Mouse (Mus musculus) embryonic facial prominence, embryonic 10.5 days (tissue): ENCODE results near the gene Jun. TPM values are rescaled to one million over a fixed set of nuclear protein-coding genes. Genes with fewer than 3 reads are reported as not detected.

ENCODE experiments used
- DNase-seq: peaks from one replicate; pipeline ENCODE4 v3.0.0-alpha.2; 2017; ENCODE audit warnings: low spot score
- H3K27ac ChIP-seq: fragments of 300-500 bp; sonication (generic); replicated peaks from 2 replicates; pipeline ENCODE4 v1.5.1; 2016; ENCODE audit warnings: mild to moderate bottlenecking
- H3K27me3 ChIP-seq: fragments of 300-500 bp; sonication (generic); replicated peaks from 2 replicates; pipeline ENCODE4 v1.6.1; 2016; ENCODE audit warnings: low read depth, mild to moderate bottlenecking; ENCODE audit not compliant: poor library complexity, severe bottlenecking
- H3K36me3 ChIP-seq: fragments of 300-500 bp; sonication (generic); replicated peaks from 2 replicates; pipeline ENCODE4 v1.6.1; 2016; ENCODE audit warnings: mild to moderate bottlenecking, moderate library complexity
- H3K4me1 ChIP-seq: fragments of 300-500 bp; sonication (generic); 2 replicates; pipeline ENCODE4 v1.6.1; 2016
- H3K4me3 ChIP-seq: fragments of 300-500 bp; sonication (generic); 2 replicates; pipeline ENCODE4 v1.5.1; 2016; ENCODE audit warnings: mild to moderate bottlenecking, moderate library complexity
- H3K9me3 ChIP-seq: fragments of 300-500 bp; sonication (generic); 2 replicates; pipeline ENCODE4 v1.6.1; 2016; ENCODE audit warnings: mild to moderate bottlenecking
- WGBS: fragments of 180-500 bp; shearing (Covaris S2); methylation state at CpG from one replicate; pipeline ENCODE4 v1.1.7; 2016; 5-methylcytosine and 5-hydroxymethylcytosine counted together
- polyA plus RNA-seq: library from polyadenylated mRNA; unstranded; fragments of >200 nt; fragmentation: Nextera tagmentation; extraction: Ambion mirVana; gene quantifications from 2 replicates; pipeline ENCODE4 v1.2.1, GENCODE M21; 2016

Jun gene
- 69.8 and 78.0 TPM in 2 replicates for polyA plus RNA-seq

GRCm38 (mm10) chr4:95052025-95052899 lies at the start of gene Jun:
TSS of gene Jun (minus strand) at chr4:95052222.
- Histone ChIP-seq H3K4me1 (peaks cover 43% of the 10 kb centered on the region), H3K27ac (peak within 1 kb of the TSS; percentile 96), H3K9me3 (no peaks in the 10 kb centered on the region), H3K4me3 (peak within 1 kb of the TSS; percentile 89), H3K27me3 (no peaks in the 10 kb centered on the region), H3K36me3 (0 out of 2 replicates have a peak, but pooled peaks cover 4% of the 10 kb centered on the region)
- under 1% methylated on average over 68 of the region's 68 CpGs for WGBS
- peak; percentile 100 for DNase-seq

- Histone ChIP-seq H3K36me3 (no peaks in the 10 kb centered on the region; the same call in 1 of the 2 replicates), H3K27me3 (no peaks in the 10 kb centered on the region), H3K9me3 (0 out of 2 replicates have a peak, but pooled peaks cover 8% of the 10 kb centered on the region), H3K4me3 (no peak overlapping the region), H3K27ac (no peak overlapping the region), H3K4me1 (peaks cover 42% of the 10 kb centered on the region)
- DNase-seq: no peak
- 94% methylated on average over 7 of the region's 7 CpGs for WGBS
These were observed 49.7 kb upstream of the Jun start for GRCm38 (mm10) chr4:95101684-95102083.

GRCm38 (mm10) chr4:95100694-95101093 lies 48.7 kb upstream of the Jun start:
- DNase-seq: no peak
- H3K27me3 ChIP-seq: no peaks in the 10 kb centered on the region
- 0 out of 2 replicates have a peak, but pooled peaks cover 8% of the 10 kb centered on the region for H3K9me3 ChIP-seq
- peaks cover 32% of the 10 kb centered on the region for H3K4me1 ChIP-seq
- no peaks in the 10 kb centered on the region; the same call in 1 of the 2 replicates for H3K36me3 ChIP-seq
- H3K4me3 ChIP-seq: no peak overlapping the region
- no peak overlapping the region for H3K27ac ChIP-seq

GRCm38 (mm10) chr4:95099373-95099772 lies 47.4 kb upstream of the Jun start:
- Histone ChIP-seq H3K4me3 (no peak overlapping the region), H3K27ac (peak overlapping the region; percentile 65), H3K36me3 (no peaks in the 10 kb centered on the region; the same call in 1 of the 2 replicates), H3K4me1 (peaks cover 31% of the 10 kb centered on the region), H3K27me3 (no peaks in the 10 kb centered on the region), H3K9me3 (0 out of 2 replicates have a peak, but pooled peaks cover 8% of the 10 kb centered on the region)
- no peak for DNase-seq
- WGBS: 65% methylated on average over 7 of the region's 7 CpGs

- Histone ChIP-seq H3K9me3 (0 out of 2 replicates have a peak, but pooled peaks cover 8% of the 10 kb centered on the region), H3K27ac (peak overlapping the region; percentile 65), H3K4me1 (peaks cover 35% of the 10 kb centered on the region), H3K36me3 (no peaks in the 10 kb centered on the region; the same call in 1 of the 2 replicates), H3K4me3 (no peak overlapping the region), H3K27me3 (no peaks in the 10 kb centered on the region)
- 62% methylated on average over 5 of the region's 5 CpGs for whole genome bisulfite sequencing
- no peak for DNase-seq
These were observed 46.7 kb upstream of the Jun start for GRCm38 (mm10) chr4:95098722-95099097.

- peak; percentile 81 for DNase-seq
These were observed 46.1 kb upstream of the Jun start for GRCm38 (mm10) chr4:95097942-95098721.

GRCm38 (mm10) chr4:95096731-95097130 lies 44.7 kb upstream of the Jun start:
- no peak overlapping the region for H3K4me3 ChIP-seq
- WGBS: 76% methylated on average over 2 of the region's 2 CpGs
- H3K9me3 ChIP-seq: 0 out of 2 replicates have a peak, but pooled peaks cover 3% of the 10 kb centered on the region
- no peaks in the 10 kb centered on the region; the same call in 1 of the 2 replicates for H3K36me3 ChIP-seq
- H3K27me3 ChIP-seq: no peaks in the 10 kb centered on the region
- peak overlapping the region; percentile 45; the same call in 1 of the 2 replicates for H3K27ac ChIP-seq
- peaks cover 40% of the 10 kb centered on the region for H3K4me1 ChIP-seq
- DNase-seq: no peak

More at GRCm38 (mm10) chr4:95097942-95098721, 46.1 kb upstream of the Jun start:
- WGBS: 36% methylated on average over 10 of the region's 10 CpGs
- Histone ChIP-seq H3K9me3 (0 out of 2 replicates have a peak, but pooled peaks cover 8% of the 10 kb centered on the region), H3K4me3 (no peak overlapping the region), H3K36me3 (no peaks in the 10 kb centered on the region; the same call in 1 of the 2 replicates), H3K4me1 (peaks cover 40% of the 10 kb centered on the region), H3K27me3 (no peaks in the 10 kb centered on the region), H3K27ac (peak overlapping the region; percentile 65)

- DNase-seq: no peak
- H3K4me1 ChIP-seq: peaks cover 40% of the 10 kb centered on the region
- 87% methylated on average over 6 of the region's 6 CpGs for WGBS
- H3K27ac ChIP-seq: 0 out of 2 replicates have a peak overlapping the region, but pooled peaks have one; percentile 45
- H3K36me3 ChIP-seq: no peaks in the 10 kb centered on the region
- H3K9me3 ChIP-seq: no peaks in the 10 kb centered on the region
- H3K4me3 ChIP-seq: no peak overlapping the region
- no peaks in the 10 kb centered on the region for H3K27me3 ChIP-seq
These were observed 43.9 kb upstream of the Jun start for GRCm38 (mm10) chr4:95095911-95096310.

- no peak overlapping the region for H3K27ac ChIP-seq
- H3K36me3 ChIP-seq: no peaks in the 10 kb centered on the region
- WGBS: 92% methylated on average over 6 of the region's 6 CpGs
- H3K4me3 ChIP-seq: no peak overlapping the region
- peaks cover 40% of the 10 kb centered on the region for H3K4me1 ChIP-seq
- H3K9me3 ChIP-seq: no peaks in the 10 kb centered on the region
- no peaks in the 10 kb centered on the region for H3K27me3 ChIP-seq
- DNase-seq: no peak
These were observed 43.3 kb upstream of the Jun start for GRCm38 (mm10) chr4:95095355-95095754.

- Histone ChIP-seq H3K4me3 (no peak overlapping the region), H3K36me3 (no peaks in the 10 kb centered on the region), H3K9me3 (no peaks in the 10 kb centered on the region), H3K27me3 (no peaks in the 10 kb centered on the region), H3K27ac (no peak overlapping the region), H3K4me1 (peaks cover 39% of the 10 kb centered on the region)
- DNase-seq: peak; percentile 8
- WGBS: 56% methylated on average over 4 of the region's 4 CpGs
These were observed 42.7 kb upstream of the Jun start for GRCm38 (mm10) chr4:95094700-95095113.

- DNase-seq: peak; percentile 9
- WGBS: 81% methylated on average over 6 of the region's 6 CpGs
- H3K4me3 ChIP-seq: no peak overlapping the region
- peaks cover 28% of the 10 kb centered on the region for H3K4me1 ChIP-seq
- H3K36me3 ChIP-seq: no peaks in the 10 kb centered on the region
- no peaks in the 10 kb centered on the region for H3K9me3 ChIP-seq
- peak overlapping the region; percentile 32; the same call in 1 of the 2 replicates for H3K27ac ChIP-seq
- H3K27me3 ChIP-seq: no peaks in the 10 kb centered on the region
These were observed 41.6 kb upstream of the Jun start for GRCm38 (mm10) chr4:95093615-95094014.

GRCm38 (mm10) chr4:95092516-95092915 lies 40.5 kb upstream of the Jun start:
- Histone ChIP-seq H3K27ac (0 out of 2 replicates have a peak overlapping the region, but pooled peaks have one; percentile 32), H3K27me3 (no peaks in the 10 kb centered on the region), H3K4me1 (peaks cover 17% of the 10 kb centered on the region), H3K4me3 (no peak overlapping the region), H3K9me3 (no peaks in the 10 kb centered on the region), H3K36me3 (no peaks in the 10 kb centered on the region)
- WGBS: 85% methylated on average over 4 of the region's 4 CpGs
- no peak for DNase-seq
